Mouse (Mus musculus) mouse trophoblast stem cell (cell line): ENCODE measurements around the gene Rgs10.
"Not testable (repeated sequence)": the region's sequence is repeated elsewhere in the genome, so short reads cannot be mapped to it uniquely, and the experiment has no call there.

ENCODE experiments used
- in situ Hi-C, 2 experiments: fragments of 300-500 bp; cut with MseI, MboI; formaldehyde crosslinking; loops; 2 replicates in 1 of 2; 3 replicates in 1 of 2; pipeline ENCODE4 v1.15.1; 2025

Gene Rgs10

GRCm38 (mm10) chr7:128344928-128345653 lies 73.5 kb downstream of the Rgs10 start:
- in situ Hi-C loops, result loop anchor here (5.0 kb wide), 1 partner anchor 98 kb away; the partner anchor contains the start of gene Tgfb1i1 (in 2 of the 2)

- in situ Hi-C loops, result no loop called here
Observed at GRCm38 (mm10) chr7:128344488-128344887, 74.1 kb downstream of the Rgs10 start.

GRCm38 (mm10) chr7:128342691-128343090 lies 75.9 kb downstream of the Rgs10 start:
- in situ Hi-C loops, result not testable (repeated sequence)

GRCm38 (mm10) chr7:128340321-128340720 lies 78.2 kb downstream of the Rgs10 start:
- in situ Hi-C loops, result not testable (repeated sequence)

- in situ Hi-C loops, result no loop called here
Observed at GRCm38 (mm10) chr7:128332896-128333295, 85.7 kb downstream of the Rgs10 start.

GRCm38 (mm10) chr7:128330981-128331380 lies 87.6 kb downstream of the Rgs10 start:
- in situ Hi-C loops, result no loop called here

- in situ Hi-C loops, result no loop called here
Observed at GRCm38 (mm10) chr7:128324977-128325376, 93.6 kb downstream of the Rgs10 start.
